Mouse (Mus musculus) adrenal gland, adult 8-10 months (tissue): Measurements from ENCODE around the gene Prr29. TPM values are rescaled to one million over a fixed set of nuclear protein-coding genes. Genes with fewer than 3 reads are reported as not detected.
"Not testable (repeated sequence)": the region's sequence is repeated elsewhere in the genome, so short reads cannot be mapped to it uniquely, and the experiment has no call there.

ENCODE experiments used
- DNase-seq: peaks from one replicate; pipeline ENCODE4 v3.0.0; 2022
- total RNA-seq, 4 experiments: library from RNA; stranded (reverse); gene quantifications; 2 replicates each; pipeline ENCODE4 v1.2.4; 2022

The Prr29 gene
- total RNA-seq, 4 experiments from 2014 or later = 0.65 TPM; not detected in 3

DNA sequence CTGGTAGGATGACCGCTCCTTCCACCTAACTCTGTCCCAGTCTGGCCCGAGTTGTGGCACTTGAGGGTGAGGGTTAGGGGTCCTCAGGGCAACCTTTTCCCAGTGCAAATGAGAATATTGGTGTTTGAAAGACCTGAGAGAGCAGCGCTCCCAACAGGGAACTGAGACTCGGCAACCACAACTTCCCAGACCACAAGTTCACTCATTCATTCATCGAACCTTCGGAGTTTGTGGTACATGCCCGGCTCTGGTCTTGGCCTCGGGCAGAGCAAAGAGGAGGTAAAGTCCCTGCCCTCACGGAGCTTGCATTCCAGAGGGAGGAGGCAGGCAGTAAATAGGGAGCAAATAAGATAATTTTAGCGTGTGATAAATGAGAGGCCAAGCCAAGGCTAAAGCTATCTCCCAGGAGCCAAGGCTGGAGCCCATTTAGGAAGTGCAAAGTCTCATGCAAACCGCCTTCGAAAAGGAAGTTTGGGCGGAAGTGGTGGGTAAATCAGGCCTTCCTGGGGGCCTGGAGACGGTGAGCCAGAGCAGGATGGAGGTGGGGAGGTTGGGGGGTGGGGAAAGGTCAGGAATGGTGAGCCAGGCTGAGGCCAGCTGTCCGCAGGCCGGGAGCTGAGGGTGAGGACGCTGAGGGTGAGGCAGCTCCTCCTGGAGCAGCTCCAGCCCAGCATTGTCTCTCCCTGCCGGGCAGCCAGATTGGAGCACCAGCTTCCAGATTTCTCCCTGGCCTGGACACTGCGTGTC, 9.7 kb upstream of the Prr29 start:
- peak; percentile 26 for DNase-seq

GRCm38 (mm10) chr11:106359350-106359749, 5.9 kb upstream of the Prr29 start:
- no peak for DNase-seq

- no peak for DNase-seq
These were observed 560 bp upstream of the Prr29 start for GRCm38 (mm10) chr11:106364712-106365111.

DNA sequence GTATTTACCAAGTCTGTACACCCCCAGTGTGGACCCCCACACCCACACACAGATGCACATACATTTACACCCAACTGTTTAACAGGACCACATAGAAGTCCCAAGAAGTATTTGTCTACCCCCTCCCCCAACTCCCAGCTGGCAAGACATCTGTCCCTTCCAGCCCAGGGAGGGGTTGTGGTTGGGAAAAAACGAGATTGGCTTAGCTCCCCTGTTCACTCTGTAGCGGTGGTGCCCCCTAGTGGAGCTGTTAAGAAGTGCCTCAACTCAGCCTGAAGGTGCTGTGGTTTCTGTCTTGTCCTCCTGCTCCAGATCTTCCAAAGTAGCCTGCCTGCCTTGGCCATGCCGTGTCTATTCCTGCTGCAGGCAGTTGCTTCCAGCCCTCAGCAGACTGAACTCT, 1.0 kb downstream of the Prr29 start:
- DNase-seq = peak; percentile 47

- no peak for DNase-seq
These were observed 8.7 kb downstream of the Prr29 start for GRCm38 (mm10) chr11:106373998-106374397.

- no peak for DNase-seq
These were observed 9.3 kb downstream of the Prr29 start for GRCm38 (mm10) chr11:106374559-106374958.

- no peak for DNase-seq
These were observed 9.7 kb downstream of the Prr29 start for GRCm38 (mm10) chr11:106374979-106375378.

GRCm38 (mm10) chr11:106381011-106381410, 15.7 kb downstream of the Prr29 start:
- DNase-seq = no peak

DNA sequence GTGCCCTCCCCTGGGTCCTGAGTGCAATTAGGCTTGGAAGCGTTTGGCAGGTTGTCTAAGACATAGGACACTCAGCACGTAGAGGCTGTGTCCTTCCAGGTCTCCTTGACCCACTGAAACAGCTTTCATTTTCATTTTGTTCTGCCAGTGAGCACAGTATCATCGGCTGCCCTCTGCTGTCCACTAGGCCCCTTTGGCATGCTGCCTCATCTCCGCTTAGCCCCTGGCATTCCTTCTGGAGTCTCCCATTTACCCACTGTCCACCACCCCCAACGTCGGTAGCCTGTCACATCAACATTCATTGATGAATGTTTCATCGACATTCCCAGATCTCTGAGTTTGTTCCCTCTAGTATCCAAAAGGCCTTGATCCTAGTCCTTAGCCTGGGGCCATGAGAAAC, 16.6 kb downstream of the Prr29 start:
- peak; percentile 57 for DNase-seq

DNA sequence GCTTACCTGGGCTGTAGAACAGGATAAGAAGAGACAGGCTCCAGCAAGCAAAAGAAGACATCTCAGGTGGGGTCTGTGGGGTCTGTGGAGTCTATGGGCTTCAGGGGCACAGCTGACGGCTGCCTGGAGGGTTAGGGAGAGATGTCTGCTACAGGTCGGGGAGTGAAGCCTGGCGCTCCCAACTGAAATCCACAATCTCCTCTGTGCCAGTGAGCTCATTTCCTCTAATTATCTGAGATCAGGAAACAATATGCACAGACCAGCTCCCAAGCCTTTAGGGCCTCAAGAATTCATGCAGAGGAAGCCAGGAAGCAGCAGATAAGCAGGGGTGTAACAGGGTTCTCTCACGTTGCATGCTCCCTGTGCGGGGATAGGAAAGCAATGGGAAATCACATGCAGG, 17.2 kb downstream of the Prr29 start:
- no peak for DNase-seq

DNA sequence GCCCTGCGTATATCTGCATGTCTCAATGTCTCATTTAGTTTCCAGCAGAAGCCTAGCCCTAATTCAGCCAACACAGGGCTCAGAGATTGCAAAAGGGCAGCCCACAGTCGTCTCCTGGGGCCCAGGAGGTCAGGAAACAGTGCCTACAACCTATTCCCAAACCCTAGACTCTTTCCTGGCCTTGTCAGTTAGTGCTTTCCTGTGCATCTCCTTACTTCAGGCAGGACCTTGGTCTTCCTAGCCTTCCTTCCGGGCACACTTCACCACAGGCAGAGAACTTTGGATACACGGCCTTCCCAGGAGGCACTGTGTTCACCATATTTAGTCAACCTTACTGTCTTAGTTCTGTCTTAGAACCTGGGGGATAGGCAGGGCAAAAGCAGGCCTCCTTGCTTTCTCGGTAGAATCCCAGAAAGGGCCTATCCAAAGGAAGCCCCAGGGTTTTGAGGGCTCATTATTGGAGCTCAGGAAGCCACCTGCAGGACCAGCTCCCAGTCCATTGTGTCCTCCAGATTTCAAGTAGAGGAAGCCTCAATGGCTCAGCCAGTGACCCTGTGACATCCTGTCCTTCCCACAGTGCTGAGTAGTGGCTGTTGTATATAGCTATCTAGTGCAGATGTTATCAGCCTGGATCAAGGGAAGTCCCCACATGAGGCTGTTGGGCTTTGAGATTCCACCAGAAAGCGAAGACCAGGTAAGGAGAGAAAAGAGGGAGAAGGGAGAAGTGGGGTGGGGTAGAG, 17.9 kb downstream of the Prr29 start:
- DNase-seq = no peak

DNA sequence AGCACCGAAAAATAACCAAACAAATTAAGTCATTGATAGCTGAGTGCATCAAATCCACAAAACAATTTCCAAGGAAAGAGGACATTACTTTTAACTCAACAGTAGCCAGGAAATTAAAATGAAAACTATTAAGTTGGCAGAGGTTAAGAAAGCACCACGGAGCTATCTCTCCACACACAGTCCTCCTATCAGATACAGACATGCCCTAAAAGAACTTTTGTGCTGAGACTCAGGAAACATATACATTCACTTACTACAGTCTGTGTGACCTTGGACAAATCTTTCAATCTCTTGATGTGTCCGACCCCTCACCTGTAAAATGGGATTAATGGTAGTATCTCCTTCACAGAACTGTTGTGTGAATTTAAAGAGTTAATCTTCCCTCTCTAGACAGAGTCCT, 21.1 kb downstream of the Prr29 start:
- DNase-seq = no peak

- DNase-seq = no peak
These were observed 21.7 kb downstream of the Prr29 start for GRCm38 (mm10) chr11:106387020-106387419.

DNA sequence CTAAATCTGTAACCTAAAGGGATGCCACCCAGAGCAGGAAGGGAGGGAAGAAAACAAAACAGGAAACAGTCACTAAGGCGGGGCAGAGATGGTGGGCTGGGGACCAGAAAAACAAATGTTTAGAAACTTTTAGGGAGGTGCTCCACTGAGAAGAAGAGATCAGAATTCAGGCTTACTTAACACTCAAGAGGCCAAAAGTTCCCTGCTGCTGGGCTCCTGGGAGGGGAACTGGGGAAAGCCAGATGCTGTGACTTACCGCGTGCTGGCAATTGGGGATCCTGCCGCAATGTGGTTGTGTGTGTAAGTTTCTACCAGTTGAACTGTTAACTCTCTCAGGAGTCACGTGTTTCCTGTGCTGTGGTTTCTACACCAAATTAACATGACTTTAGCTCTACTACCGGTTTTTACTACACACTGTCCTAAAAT, 22.5 kb downstream of the Prr29 start, which contains the start of gene Icam2:
Icam2 (minus strand) TSS at position 285 of the 426 bp plus-strand sequence.
- DNase-seq = no peak

DNA sequence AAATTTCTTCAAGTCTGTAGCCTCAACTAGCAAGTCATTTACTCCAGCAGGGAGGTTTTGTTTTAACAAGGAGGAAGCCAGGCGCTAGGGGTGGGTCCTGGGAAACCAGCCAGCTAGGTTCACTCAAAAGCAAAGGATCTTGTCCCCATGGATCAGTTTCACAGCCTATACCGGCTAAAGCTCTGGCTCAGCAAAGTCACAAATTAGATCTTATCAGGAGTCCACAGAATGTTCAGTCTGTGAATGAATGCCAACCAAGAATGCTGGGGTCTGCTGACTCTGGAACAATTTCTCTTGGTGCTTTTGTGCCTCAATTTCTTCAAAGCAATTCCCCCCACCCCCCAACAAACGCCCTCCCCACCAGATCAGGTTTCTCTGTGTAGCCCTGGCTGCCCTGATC, 24.3 kb downstream of the Prr29 start:
- no peak for DNase-seq

- no peak for DNase-seq
These were observed 25.5 kb downstream of the Prr29 start for GRCm38 (mm10) chr11:106390757-106391156.

DNA sequence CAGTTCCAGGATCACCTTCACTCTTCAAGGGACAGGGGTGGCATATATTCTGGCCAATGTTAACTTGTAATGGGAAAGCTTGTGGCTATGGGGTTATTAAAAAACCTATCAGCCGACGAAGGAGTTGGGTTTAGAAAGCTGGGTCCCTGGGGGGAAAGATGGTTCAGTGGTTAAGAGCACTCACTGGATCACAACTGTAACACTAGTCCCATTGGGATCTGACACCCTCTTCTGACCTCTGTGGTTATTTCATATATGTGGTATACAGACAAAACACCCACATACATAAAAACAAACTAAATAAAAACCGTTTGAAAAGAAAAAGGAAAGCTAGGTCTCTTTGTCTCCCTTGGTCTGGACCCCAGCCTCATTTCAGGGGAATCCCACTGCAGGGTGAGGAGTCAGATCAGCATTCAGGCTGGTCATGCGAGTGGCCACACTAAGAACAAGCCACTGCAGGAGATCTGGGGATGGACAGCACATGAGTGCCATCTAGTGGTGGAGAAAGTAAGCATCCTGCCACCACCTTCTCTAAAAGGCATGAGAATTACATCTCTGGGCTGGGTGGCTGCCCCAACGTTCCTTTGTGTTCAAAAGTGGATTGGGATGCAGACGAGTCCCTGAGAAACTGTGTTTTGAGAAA, 26.4 kb downstream of the Prr29 start:
- peak; percentile 44 for DNase-seq

DNA sequence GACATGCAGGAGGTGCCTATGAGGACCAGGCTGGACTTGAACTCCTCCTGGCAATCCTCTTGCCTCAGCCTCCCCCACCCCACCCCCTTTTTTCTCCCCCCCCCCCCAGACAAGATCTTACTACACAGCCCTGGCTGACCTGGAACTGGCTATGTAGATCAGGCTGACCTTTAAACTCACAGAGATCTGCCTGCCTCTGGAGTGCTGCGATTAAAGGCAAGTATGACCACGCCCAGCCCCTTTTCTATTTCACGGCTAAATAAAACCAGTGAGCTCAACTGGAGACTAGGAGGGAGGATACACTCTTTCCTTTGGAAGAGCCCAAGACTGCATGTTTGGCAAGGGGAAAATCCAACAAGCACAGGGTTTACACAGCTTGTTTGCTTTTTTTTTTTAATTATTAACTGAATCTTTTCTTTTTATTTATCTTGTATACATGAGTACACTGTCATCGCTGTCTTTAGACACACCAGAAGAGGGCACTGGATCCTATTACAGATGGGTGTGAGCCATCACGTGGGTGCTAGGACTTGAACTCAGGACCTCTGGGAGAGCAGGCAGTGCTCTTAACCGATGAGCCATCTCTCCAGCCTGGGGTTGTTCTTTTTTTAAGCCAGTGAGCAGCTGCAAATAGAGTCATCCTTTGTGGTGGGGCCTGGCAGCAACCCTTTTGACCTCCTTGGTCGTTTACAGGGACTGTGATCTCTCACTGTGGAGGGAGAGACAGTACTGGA, 27.5 kb downstream of the Prr29 start:
- DNase-seq = no peak

DNA sequence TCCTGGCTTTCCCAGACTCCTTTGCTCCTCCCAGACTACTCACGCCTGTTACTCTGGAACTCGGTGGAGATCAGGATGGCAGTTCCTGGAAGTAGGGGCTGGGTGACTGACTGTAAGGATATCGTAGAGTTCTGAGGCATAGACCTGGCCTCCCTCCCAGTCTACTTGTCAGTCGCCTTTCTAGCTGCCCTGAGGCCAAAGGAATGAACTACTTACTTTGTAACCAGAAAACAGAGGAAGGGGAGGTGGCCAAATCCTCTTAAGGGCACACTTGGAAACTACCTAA, 28.0 kb downstream of the Prr29 start:
- no peak for DNase-seq

DNA sequence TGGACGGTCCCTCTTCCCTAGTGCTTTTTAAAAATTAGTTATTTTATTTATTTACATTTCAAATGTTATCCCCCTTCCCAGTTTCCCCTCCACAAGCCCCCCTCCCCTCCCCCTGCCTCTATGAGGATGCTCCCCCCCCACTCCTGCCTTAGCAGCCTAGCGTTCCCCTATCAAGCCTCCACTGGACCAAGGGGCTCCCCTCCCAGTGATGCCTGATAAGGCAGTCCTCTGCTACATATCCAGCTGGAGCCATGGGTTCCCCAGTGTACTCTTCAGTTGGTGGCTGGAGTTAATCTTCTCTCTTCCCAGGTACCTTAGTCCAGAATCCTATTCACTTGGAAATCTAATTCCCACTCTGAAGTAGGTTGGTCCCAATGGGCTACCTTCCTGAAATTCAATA, 28.8 kb downstream of the Prr29 start:
- DNase-seq = not testable (repeated sequence)

GRCm38 (mm10) chr11:106397656-106398055, 32.4 kb downstream of the Prr29 start:
- DNase-seq = no peak

- DNase-seq = no peak
These were observed 33.2 kb downstream of the Prr29 start for GRCm38 (mm10) chr11:106398481-106398880.

- DNase-seq = peak; percentile 67
These were observed 44.7 kb downstream of the Prr29 start for GRCm38 (mm10) chr11:106410011-106410410.
